Mouse (Mus musculus): Measurements from ENCODE around the gene Alox12.
A peak's percentile ranks its signal among the peaks of the same experiment; 100 is the strongest.

The Alox12 gene

DNA sequence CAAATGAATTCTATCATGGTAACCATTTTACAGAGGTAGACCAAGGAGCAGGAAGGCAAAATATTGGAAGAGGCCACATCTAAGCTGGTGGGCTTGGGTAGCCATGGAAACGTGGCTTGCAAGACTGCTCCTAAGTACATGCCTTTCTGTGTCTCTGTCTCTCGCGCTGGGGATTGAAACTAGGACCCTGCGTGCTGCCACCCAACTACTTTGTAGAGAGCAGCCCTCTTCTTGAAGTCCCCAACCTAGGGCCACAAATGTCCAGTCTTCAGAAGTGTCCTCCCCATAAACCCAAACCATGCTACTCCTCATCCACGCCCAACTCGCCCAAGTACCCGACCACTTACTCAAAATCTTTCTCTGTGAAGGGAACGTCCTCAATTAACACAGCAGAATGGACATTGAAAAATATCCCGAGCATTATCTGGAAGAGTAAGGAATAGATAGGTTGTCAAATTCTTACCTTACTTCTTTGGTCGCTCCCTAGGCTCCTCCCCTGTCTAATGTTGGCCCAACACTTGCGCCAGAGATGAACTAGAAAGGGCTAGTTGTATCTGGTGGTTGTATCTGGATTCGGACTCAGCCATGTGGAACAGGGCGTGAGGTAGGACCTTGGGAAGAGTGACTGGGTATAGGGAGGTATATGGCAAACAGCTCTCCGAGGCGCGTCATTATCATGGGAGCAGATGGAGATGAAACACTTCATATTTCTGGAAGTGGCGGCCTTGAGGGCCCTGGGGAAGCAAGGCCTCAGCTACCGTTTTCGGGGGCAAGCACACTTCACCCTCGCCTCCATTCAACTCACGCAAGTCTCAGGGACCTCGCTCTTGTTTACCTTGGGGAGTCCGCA lies 16.3 kb downstream of the Alox12 start:
- no peak for DNase-seq

GRCm38 (mm10) chr11:70237457-70238167 lies 17.5 kb downstream of the Alox12 start, which contains the start of gene 0610010K14Rik:
Gene 0610010K14Rik, minus strand, starts transcription at chr11:70237914.
- peak; percentile 96 for DNase-seq

- no peak for DNase-seq
Observed at GRCm38 (mm10) chr11:70236717-70237116, 18.4 kb downstream of the Alox12 start.

GRCm38 (mm10) chr11:70235254-70235900 lies 19.8 kb downstream of the Alox12 start:
- no peak for DNase-seq

GRCm38 (mm10) chr11:70234497-70234896 lies 20.7 kb downstream of the Alox12 start:
- no peak for DNase-seq

DNA sequence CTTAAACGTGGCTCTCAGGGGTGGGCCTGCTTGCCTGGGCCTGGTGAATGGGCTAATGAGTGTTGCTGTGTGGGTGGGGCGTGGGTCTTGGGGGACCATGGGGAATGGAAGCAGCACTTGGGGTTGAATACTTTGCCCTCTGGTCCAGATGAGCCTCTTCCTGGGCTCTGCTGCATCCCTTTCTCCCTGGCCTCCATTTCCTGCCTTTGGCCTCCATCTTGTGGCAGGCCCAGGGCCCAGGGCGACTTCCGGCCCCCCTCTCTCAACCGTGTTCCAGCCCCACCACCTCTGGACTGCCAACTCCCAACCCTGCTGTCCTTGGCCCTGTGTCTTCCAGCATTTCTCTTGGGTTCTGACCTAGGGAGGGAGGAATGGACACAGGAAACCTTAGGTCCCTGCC lies 21.1 kb downstream of the Alox12 start:
- DNase-seq: no peak

- DNase-seq: no peak
Observed at GRCm38 (mm10) chr11:70233016-70233415, 22.1 kb downstream of the Alox12 start.

DNA sequence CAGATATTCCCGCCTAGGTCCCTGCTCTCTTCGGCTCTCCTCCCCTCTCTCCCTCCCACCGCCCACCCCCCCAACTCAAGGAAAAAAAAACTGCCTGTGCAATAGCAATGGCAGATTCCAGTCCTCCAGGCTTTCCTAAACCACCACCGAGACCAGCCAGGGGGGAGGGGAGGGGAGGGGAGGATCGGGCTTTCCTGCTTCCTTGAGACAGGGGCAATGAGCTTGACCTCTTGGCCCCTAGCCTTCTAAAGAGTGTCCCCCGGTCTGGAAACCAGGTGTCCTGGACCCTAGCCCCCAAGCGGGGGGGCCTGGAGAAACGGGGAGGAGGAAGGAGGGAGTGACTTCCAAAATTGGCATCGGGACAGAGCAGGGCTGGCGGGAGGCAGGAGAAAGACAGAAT lies 22.6 kb downstream of the Alox12 start:
- no peak for DNase-seq

DNA sequence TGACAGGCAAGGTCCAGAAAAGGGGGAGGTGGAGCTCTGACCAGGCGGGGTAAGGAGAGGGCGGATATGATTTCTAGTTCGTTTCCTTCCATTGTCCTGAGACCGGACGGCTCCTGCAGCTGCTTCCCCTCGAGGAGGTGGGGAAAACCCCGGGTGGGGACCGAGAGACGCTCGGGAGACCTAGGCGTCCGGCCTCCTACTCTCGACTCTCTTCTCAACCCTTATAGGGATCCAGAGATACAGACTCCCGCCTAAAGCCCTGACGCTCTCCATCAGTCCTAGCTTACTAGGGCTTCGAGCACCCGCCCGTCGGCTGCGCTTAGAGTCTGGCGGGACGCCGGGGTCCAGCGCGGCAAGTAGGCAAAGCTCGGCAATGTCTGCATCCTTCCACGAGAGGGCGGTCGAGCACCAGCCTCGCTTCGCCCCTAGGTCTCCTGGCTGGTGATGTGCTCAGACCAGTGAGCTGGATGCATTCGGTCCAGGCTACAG lies 24.9 kb downstream of the Alox12 start:
- DNase-seq: peak; percentile 89

DNA sequence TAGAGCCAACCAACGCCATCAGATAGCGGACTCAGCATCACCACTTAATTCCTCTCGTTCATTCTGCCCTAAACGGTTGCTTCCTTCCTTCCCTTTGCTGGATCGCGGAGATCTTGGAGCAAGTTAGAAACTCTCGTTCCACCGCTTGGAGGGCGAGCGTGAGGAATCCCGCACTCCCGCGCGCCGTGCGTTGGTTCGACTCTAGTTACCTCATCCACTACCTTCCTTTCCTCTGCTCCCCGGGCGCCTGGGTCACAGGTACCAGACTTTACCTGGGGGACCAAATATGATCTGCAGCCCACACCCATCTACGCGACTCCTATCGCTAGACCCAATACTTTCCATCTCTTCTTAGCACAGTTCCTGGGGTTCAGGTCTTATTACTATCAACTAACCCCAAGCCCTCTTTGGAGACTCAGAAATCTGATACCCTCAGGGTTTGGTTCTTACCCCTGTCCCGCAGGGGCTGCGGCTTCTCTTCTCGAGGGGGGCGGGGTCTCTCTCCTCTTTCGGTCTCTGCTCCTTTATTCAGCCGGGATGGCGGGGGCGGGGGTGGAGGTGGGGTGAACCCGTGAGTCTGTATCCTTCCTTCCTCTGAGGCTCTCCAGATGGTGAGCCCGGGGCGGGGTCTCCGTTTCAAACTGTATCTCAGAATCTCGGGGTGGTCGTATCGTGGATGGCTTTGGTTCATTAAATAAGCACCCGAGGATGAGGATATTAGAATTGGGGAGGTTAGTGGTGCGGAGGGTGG lies 25.7 kb downstream of the Alox12 start, which contains the start of gene Bcl6b:
Gene Bcl6b (minus strand): TSS at position 539 of the 751 bp plus-strand sequence.
- peak in 1 of 2 experiments; percentile 37 for DNase-seq

DNA sequence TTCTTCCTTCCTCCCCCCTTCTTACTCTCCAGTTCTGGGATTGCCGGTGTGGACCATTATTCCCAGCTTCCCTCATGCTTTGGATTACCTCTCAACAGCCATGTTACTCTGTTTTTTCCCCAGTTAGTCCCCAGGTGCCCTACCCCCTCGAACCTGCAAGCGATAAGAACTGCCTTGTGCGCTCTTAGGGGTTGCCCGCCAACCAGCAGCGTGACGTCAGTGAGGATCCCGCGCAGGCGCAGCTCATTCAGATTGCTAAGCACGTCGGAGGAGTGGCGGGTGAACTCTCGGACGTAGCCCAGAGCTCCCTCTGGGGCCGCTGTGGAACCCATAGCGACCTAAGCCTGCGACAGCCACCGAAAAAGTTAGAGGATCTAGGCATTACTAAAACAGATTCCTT lies 26.3 kb downstream of the Alox12 start:
- peak; percentile 91 to 93 for DNase-seq

- DNase-seq: no peak
Observed at GRCm38 (mm10) chr11:70227661-70228245, 27.4 kb downstream of the Alox12 start.

- DNase-seq: no peak
Observed at GRCm38 (mm10) chr11:70227126-70227525, 28.0 kb downstream of the Alox12 start.

DNA sequence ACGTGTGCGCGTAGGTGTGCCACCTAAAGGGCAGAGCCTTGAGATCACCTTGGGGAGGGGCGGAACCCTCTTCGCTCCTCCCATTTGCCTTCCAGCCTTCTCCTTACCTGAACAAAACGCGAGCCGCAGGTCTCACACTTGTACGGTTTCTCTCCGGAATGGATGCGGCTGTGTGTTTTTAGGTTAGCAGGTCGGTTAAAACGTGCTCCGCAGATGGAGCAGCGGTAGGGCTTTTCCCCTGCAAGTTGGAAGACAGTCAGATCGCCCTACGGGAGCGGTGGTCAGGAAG lies 28.6 kb downstream of the Alox12 start:
- DNase-seq: no peak

- DNase-seq: no peak
Observed at GRCm38 (mm10) chr11:70225798-70226601, 29.2 kb downstream of the Alox12 start.

GRCm38 (mm10) chr11:70223724-70224123 lies 31.4 kb downstream of the Alox12 start:
- DNase-seq: no peak

DNA sequence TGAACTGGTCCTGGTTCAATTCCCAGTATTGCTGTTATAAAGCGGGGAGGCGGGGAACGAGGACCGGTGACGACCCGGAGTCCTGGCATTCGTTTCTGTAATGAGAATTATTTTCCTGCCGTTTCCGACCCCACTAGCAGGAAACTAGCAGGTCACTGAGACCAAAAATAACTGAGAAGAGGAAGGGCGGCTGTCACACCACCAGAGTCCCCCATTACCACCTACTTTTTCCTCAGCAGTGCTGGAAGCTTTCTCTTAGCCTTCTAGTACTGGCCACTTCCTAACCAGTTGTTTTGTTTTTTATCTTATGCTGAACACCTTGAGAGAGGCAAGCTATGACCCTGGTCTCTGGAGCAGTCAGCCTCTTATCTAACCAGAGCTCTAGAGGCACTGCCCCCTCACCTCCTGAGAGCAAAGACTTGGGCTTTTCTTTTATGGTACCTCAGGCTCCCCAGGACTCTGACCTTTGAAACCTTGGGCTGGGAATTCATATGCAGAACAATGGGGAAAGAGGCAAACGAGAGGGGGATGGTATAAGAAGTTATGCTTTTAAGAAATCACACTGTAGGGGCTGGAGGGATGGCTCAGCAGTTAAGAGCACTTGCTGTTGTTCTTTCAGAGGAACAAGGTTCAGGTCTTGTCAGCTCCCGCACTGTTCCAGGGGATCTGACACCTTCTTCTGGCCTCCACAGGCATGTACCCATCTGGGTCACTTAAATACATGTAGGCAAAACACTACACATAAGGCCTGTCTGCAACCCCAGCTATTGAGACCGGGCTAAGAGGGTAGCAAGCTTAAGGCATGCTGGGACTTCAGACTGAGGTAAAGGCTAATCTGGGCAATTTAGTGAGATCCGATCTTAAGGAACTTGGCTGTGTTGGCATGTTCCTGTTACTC lies 33.3 kb downstream of the Alox12 start:
- no peak for DNase-seq

DNA sequence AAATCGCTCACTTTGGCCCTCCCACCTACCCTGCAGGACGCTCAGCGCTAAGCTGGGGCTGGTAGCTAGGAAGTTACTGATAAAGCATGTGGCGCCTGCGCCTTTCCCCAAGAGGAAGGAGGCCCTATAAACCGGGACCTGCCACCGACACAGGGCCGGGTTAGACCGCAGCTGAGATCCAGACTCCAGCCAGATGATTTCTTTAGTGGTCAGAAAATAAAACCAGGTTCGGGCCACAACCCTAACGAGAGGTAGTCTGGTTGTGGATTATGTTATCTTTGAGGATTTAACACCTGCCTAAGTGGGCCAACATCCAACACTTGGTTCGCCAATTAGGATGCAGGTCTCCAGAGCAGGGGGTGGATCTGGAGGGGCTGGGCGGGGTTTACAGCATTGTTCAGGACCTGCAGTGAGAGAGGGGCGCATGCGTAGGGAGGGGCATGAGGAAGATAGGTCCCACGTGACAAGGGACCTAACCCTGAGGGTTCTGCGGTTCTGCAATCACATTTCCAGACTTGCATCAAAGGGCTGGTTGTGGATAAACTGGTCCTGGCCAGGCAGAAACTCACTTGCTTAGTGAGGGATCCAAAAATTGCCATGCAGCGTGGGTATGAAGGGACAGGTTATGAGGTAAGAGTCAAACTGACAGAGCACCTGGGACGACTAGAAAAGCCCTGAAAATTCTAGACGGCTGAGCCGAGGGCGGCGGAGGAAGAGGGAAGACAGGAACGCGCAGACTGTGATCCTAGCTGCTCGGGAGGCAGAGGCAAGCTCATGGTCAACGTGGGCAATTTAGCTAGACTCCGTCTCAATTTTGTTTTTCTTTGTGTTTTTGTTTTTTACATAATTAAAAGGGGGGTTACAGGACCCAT lies 34.2 kb downstream of the Alox12 start, which contains the start of gene Slc16a13:
Gene Slc16a13 (minus strand): TSS at position 334 of the 872 bp plus-strand sequence.
- DNase-seq: peak; percentile 89 to 91

GRCm38 (mm10) chr11:70220323-70220722 lies 34.8 kb downstream of the Alox12 start:
- DNase-seq: no peak

All from B cell, adult 2 months (primary cell).